Mouse (Mus musculus) MEL (cell line): Measurements from ENCODE around the gene 2010003K11Rik. TPM values are rescaled to one million over a fixed set of nuclear protein-coding genes. Genes with fewer than 3 reads are reported as not detected.

Experiments
- DNase-seq: peaks from one replicate; pipeline ENCODE4 v3.0.0; 2011; ENCODE audit warnings: low read depth, low spot score
- H3K27ac ChIP-seq: 2 replicates; pipeline ENCODE4 v1.5.1; 2012; ENCODE audit warnings: low read depth, mild to moderate bottlenecking, control low read depth, low read length, moderate library complexity; ENCODE audit not compliant: control insufficient read depth
- H3K27me3 ChIP-seq, 2 experiments: fragments of 150-350 bp in 1 of 2; sonication (generic) in 1 of 2; 2 replicates each; pipeline ENCODE4 v1.6.1; 2012; ENCODE audit warnings: low read length in 2 of 2, mild to moderate bottlenecking in 2 of 2, improper control_type of control experiment in 1 of 2, moderate library complexity in 1 of 2; ENCODE audit not compliant: insufficient read depth in 2 of 2, control insufficient read depth in 1 of 2
- H3K36me3 ChIP-seq, 2 experiments: 2 replicates each; pipeline ENCODE4 v1.6.1; 2012 to 2014; ENCODE audit warnings: low read length in 2 of 2, improper control_type of control experiment in 1 of 2, inconsistent platforms in 1 of 2, mild to moderate bottlenecking in 1 of 2; ENCODE audit not compliant: insufficient read depth in 2 of 2, control insufficient read depth in 1 of 2
- H3K4me1 ChIP-seq, 2 experiments: fragments of 150-350 bp in 1 of 2; sonication (generic) in 1 of 2; 2 replicates each; pipeline ENCODE4 v1.6.1; 2012; ENCODE audit warnings: low read length in 2 of 2, improper control_type of control experiment in 1 of 2, mild to moderate bottlenecking in 1 of 2; ENCODE audit not compliant: insufficient read depth in 2 of 2, control insufficient read depth in 1 of 2
- H3K4me3 ChIP-seq, 2 experiments: fragments of 150-350 bp in 1 of 2; sonication (generic) in 1 of 2; 2 replicates each; pipeline ENCODE4 v1.5.1; 2012; ENCODE audit warnings: low read depth in 2 of 2, low read length in 2 of 2, mild to moderate bottlenecking in 2 of 2, moderate library complexity in 2 of 2, control low read depth in 1 of 2, improper control_type of control experiment in 1 of 2; ENCODE audit not compliant: control insufficient read depth in 1 of 2, insufficient read depth in 1 of 2
- H3K79me2 ChIP-seq: 2 replicates; pipeline ENCODE4 v1.6.1; 2012; ENCODE audit warnings: mild to moderate bottlenecking, low read length, moderate library complexity; ENCODE audit not compliant: control insufficient read depth, poor library complexity, insufficient read depth
- H3K9ac ChIP-seq: 2 replicates; pipeline ENCODE4 v1.6.1; 2012; ENCODE audit warnings: low read depth, mild to moderate bottlenecking, control low read depth, low read length, moderate library complexity; ENCODE audit not compliant: control insufficient read depth, poor library complexity, severe bottlenecking
- H3K9me3 ChIP-seq: fragments of 150-350 bp; sonication (generic); replicated peaks from 2 replicates; pipeline ENCODE4 v1.6.1; 2012; ENCODE audit warnings: mild to moderate bottlenecking, low read length, improper control_type of control experiment, moderate library complexity; ENCODE audit not compliant: insufficient read depth
- BHLHE40 ChIP-seq: IDR thresholded peaks from 2 replicates; pipeline ENCODE4 v1.6.1; 2012; ENCODE audit warnings: low read depth, mild to moderate bottlenecking, inconsistent platforms, low read length, improper control_type of control experiment, borderline replicate concordance
- CTCF ChIP-seq, 3 experiments: IDR thresholded peaks in 2 of 3; conservative IDR thresholded peaks in 1 of 3; 2 replicates each; pipeline ENCODE4 v1.5.1; 2011 to 2012; ENCODE audit warnings: low read length in 3 of 3, low read depth in 2 of 3, mild to moderate bottlenecking in 2 of 3, improper control_type of control experiment in 1 of 3, inconsistent platforms in 1 of 3, mixed read lengths in 1 of 3, moderate library complexity in 1 of 3; ENCODE audit not compliant: control insufficient read depth in 1 of 3, insufficient read depth in 1 of 3, poor library complexity in 1 of 3, severe bottlenecking in 1 of 3
- ELF1 ChIP-seq: IDR thresholded peaks from 2 replicates; pipeline ENCODE4 v1.6.1; 2014; ENCODE audit warnings: low read depth, mild to moderate bottlenecking, inconsistent platforms, low read length, improper control_type of control experiment, moderate library complexity
- EP300 ChIP-seq, 2 experiments: IDR thresholded peaks; 2 replicates each; pipeline ENCODE4 v1.6.1; 2011; ENCODE audit warnings: improper control_type of control experiment in 2 of 2, low read length in 2 of 2, low read depth in 1 of 2, mild to moderate bottlenecking in 1 of 2
- ETS1 ChIP-seq: IDR thresholded peaks from 2 replicates; pipeline ENCODE4 v1.6.1; 2012; ENCODE audit warnings: low read depth, mild to moderate bottlenecking, inconsistent platforms, low read length, improper control_type of control experiment, moderate library complexity
- GABPA ChIP-seq: IDR thresholded peaks from 2 replicates; pipeline ENCODE4 v1.6.1; 2012; ENCODE audit warnings: low read depth, mild to moderate bottlenecking, inconsistent platforms, low read length, improper control_type of control experiment, moderate library complexity
- GATA1 ChIP-seq: IDR thresholded peaks from 2 replicates; pipeline ENCODE4 v1.6.1; 2011; ENCODE audit warnings: low read depth, low read length, improper control_type of control experiment
- JUND ChIP-seq: IDR thresholded peaks from 2 replicates; pipeline ENCODE4 v1.6.1; 2011; ENCODE audit warnings: low read depth, mild to moderate bottlenecking, improper control_type of control experiment, low read length
- KAT2A ChIP-seq: conservative IDR thresholded peaks from 2 replicates; pipeline ENCODE4 v1.6.1; 2012; ENCODE audit warnings: low read depth, low read length, improper control_type of control experiment, inconsistent platforms
- MAFK ChIP-seq: IDR thresholded peaks from 2 replicates; pipeline ENCODE4 v1.6.1; 2011; ENCODE audit warnings: low read depth, mild to moderate bottlenecking, low read length, improper control_type of control experiment, borderline replicate concordance
- MAZ ChIP-seq: IDR thresholded peaks from 2 replicates; pipeline ENCODE4 v1.6.1; 2012; ENCODE audit warnings: low read depth, mild to moderate bottlenecking, inconsistent platforms, low read length, improper control_type of control experiment
- MYB ChIP-seq: IDR thresholded peaks from 2 replicates; pipeline ENCODE4 v1.6.1; 2011; ENCODE audit warnings: mild to moderate bottlenecking, low read depth, low read length, improper control_type of control experiment
- MYC ChIP-seq: IDR thresholded peaks from 2 replicates; pipeline ENCODE4 v1.6.1; 2011; ENCODE audit warnings: low read depth, mild to moderate bottlenecking, low read length, improper control_type of control experiment, moderate library complexity
- NELFE ChIP-seq: IDR thresholded peaks from 2 replicates; pipeline ENCODE4 v1.6.1; 2011; ENCODE audit warnings: low read depth, low read length, improper control_type of control experiment
- POLR2A ChIP-seq, 2 experiments: IDR thresholded peaks; 2 replicates each; pipeline ENCODE4 v1.6.1; 2011 to 2012; ENCODE audit warnings: low read length in 2 of 2, mild to moderate bottlenecking in 2 of 2, control low read depth in 1 of 2, improper control_type of control experiment in 1 of 2, low read depth in 1 of 2, moderate library complexity in 1 of 2; ENCODE audit not compliant: control insufficient read depth in 1 of 2, insufficient read depth in 1 of 2, poor library complexity in 1 of 2
- RCOR1 ChIP-seq: IDR thresholded peaks from 2 replicates; pipeline ENCODE4 v1.6.1; 2012; ENCODE audit warnings: low read depth, mild to moderate bottlenecking, inconsistent platforms, low read length, improper control_type of control experiment
- SMC3 ChIP-seq: IDR thresholded peaks from 2 replicates; pipeline ENCODE4 v1.6.1; 2011; ENCODE audit warnings: low read depth, low read length, improper control_type of control experiment
- TAL1 ChIP-seq: IDR thresholded peaks from 2 replicates; pipeline ENCODE4 v1.6.1; 2012; ENCODE audit warnings: mild to moderate bottlenecking, inconsistent platforms, low read length, moderate library complexity, mixed read lengths
- TBP ChIP-seq: IDR thresholded peaks from 2 replicates; pipeline ENCODE4 v1.8.0; 2011; ENCODE audit warnings: low read depth, low read length, improper control_type of control experiment
- TCF12 ChIP-seq: IDR thresholded peaks from 2 replicates; pipeline ENCODE4 v1.6.1; 2014; ENCODE audit warnings: low read depth, mild to moderate bottlenecking, inconsistent platforms, low read length, improper control_type of control experiment, moderate library complexity
- UBTF ChIP-seq: IDR thresholded peaks from 2 replicates; pipeline ENCODE4 v1.6.1; 2012; ENCODE audit warnings: low read depth, mild to moderate bottlenecking, inconsistent platforms, low read length, improper control_type of control experiment, moderate library complexity, borderline replicate concordance; ENCODE audit not compliant: insufficient read depth
- USF2 ChIP-seq, 2 experiments: IDR thresholded peaks; 2 replicates each; pipeline ENCODE4 v1.6.1; 2011 to 2012; ENCODE audit warnings: improper control_type of control experiment in 2 of 2, low read length in 2 of 2, borderline replicate concordance in 1 of 2, inconsistent platforms in 1 of 2, low read depth in 1 of 2, mild to moderate bottlenecking in 1 of 2; ENCODE audit not compliant: insufficient read depth in 1 of 2
- ZNF384 ChIP-seq: IDR thresholded peaks from 2 replicates; pipeline ENCODE4 v1.6.1; 2012; ENCODE audit warnings: low read depth, mild to moderate bottlenecking, inconsistent platforms, low read length, improper control_type of control experiment
- polyA plus RNA-seq, 2 experiments: library from polyadenylated mRNA; stranded (reverse) in 1 of 2; unstranded in 1 of 2; fragments of >175 nt in 1 of 2; fragments of >200 nt in 1 of 2; gene quantifications; 2 replicates each; pipeline versions ENCODE4 v1.2.1 to v1.2.4; 2012; ENCODE audit warnings: low replicate concordance in 2 of 2, low read depth in 1 of 2; ENCODE audit not compliant: insufficient read length in 2 of 2, insufficient read depth in 1 of 2, missing spikeins in 1 of 2
- total RNA-seq: library from RNA; depleted of rRNA; stranded (reverse); fragments of 300-350 nt; gene quantifications from 2 replicates; pipeline ENCODE4 v1.2.3, GENCODE M21; 2012

The 2010003K11Rik gene
- total and polyA plus RNA-seq, 3 experiments = not detected

DNA sequence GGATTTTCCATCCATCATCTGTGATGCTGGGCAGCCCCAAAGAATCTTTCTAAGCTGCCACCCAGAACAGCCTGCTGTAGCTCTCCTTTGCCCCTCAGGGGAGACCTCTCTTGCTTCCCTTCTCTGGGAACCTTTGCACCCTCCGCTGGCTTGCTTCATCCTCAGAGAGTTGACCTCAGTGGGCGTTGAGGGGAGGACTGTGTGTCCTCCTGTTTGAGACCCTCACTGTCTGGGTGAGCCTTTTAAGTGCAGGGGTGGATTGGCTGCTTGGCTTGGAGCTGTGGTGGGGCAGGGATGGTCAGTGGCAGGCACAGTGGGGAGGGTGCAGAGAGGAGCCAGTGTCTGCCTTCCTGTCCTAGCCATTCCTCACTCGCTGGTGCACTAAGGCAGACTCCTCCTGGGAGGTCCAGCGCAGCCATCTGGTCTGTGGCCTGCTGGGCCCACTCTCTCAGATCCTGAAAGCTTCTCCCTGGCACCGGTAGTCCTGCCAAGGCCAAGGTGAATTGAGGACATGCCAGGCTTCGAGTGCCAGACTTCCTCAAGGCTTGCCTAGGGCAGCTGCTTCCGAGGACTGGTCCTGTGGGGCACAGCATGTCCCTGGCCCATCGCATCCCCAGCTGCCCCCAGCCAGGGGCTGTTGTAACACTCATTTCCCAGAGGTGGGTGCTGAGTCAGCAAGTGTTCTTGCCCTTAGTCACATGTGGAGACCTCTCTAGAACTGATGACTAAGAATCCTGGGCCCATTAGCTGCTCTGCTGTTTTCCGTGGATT, 5.7 kb downstream of the 2010003K11Rik start:
- no peak overlapping the region for H3K27ac ChIP-seq
- H3K4me3 ChIP-seq = no peak overlapping the region
- DNase-seq = no peak
- H3K79me2 ChIP-seq = no peaks in the 10 kb centered on the region
- H3K36me3 ChIP-seq = no peaks in the 10 kb centered on the region
- H3K4me1 ChIP-seq = no peaks in the 10 kb centered on the region
- TF ChIP-seq MAFK = peak; percentile 53; the same call in 1 of the 2 replicates
- TF ChIP-seq RCOR1 = no peak
- TF ChIP-seq TCF12 = no peak
- no peak for TF ChIP-seq POLR2A (IDR thresholded peaks at IDR 0.05; ENCODE audit: control insufficient read depth in 1 of 2, insufficient read depth in 1 of 2, low read depth in 1 of 2, low read length in 2 of 2, poor library complexity in 1 of 2)
- no peak for TF ChIP-seq ELF1
- peaks cover 4% of the 10 kb centered on the region in 2 experiments for H3K27me3 ChIP-seq
- H3K9me3 ChIP-seq = no peaks in the 10 kb centered on the region
- H3K9ac ChIP-seq = no peak overlapping the region

GRCm38 (mm10) chr19:4491080-4491695, 7.2 kb downstream of the 2010003K11Rik start:
- no peaks in the 10 kb centered on the region for H3K4me1 ChIP-seq
- DNase-seq = no peak

DNA sequence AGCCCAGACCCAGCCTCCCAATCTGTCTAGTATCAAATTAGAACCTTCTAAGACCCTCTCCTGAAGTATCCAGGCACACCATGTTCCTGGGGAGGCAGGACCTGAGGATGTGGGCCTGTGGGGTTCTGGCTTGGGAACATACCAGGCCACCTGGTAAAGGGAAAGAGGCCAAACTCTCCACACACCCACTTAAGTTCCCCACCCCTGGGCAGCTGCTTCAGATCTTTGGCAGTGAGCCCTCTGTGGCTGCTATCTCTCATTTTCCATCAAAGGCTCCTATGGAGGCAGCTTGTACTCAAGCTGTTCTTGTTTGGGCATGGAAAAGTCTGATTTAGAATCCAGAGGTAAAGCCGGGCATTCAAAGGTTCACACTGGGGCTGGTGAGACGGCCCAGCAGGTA, 10.5 kb downstream of the 2010003K11Rik start:
- Histone ChIP-seq H3K36me3 (no peaks in the 10 kb centered on the region), H3K79me2 (no peaks in the 10 kb centered on the region), H3K4me1 (no peaks in the 10 kb centered on the region), H3K27me3 (peaks cover 11 to 12% of the 10 kb centered on the region in 2 experiments), H3K9ac (no peak overlapping the region), H3K4me3 (no peak overlapping the region), H3K27ac (no peak overlapping the region), H3K9me3 (no peaks in the 10 kb centered on the region)
- TF ChIP-seq MYB (no peak), GABPA (no peak), ETS1 (0 out of 2 replicates have a peak, but pooled peaks have one; percentile 14), POLR2A (IDR thresholded peaks at IDR 0.05; ENCODE audit: control insufficient read depth in 1 of 2, insufficient read depth in 1 of 2, low read depth in 1 of 2, low read length in 2 of 2, poor library complexity in 1 of 2) (no peak)
- peak; percentile 36 for DNase-seq

More at GRCm38 (mm10) chr19:4491080-4491695, 7.2 kb downstream of the 2010003K11Rik start:
- H3K9ac ChIP-seq = no peak overlapping the region
- TF ChIP-seq UBTF (no peak), MAZ (no peak), CTCF (IDR thresholded peaks at IDR 0.05 in 2 of 3, conservative IDR thresholded peaks at IDR 0.05 in 1 of 3; ENCODE audit: control insufficient read depth in 1 of 3, insufficient read depth in 1 of 3, low read depth in 2 of 3, low read length in 3 of 3, poor library complexity in 1 of 3, severe bottlenecking in 1 of 3) (no peak), TAL1 (no peak), MYC (no peak), BHLHE40 (no peak), NELFE (no peak), TBP (no peak), KAT2A (no peak), EP300 (IDR thresholded peaks at IDR 0.05; ENCODE audit: low read depth in 1 of 2, low read length in 2 of 2) (no peak), GATA1 (no peak), ZNF384 (no peak), SMC3 (no peak), JUND (no peak), RCOR1 (no peak), USF2 (IDR thresholded peaks at IDR 0.05; ENCODE audit: borderline replicate concordance in 1 of 2, insufficient read depth in 1 of 2, low read depth in 1 of 2, low read length in 2 of 2) (no peak), POLR2A (IDR thresholded peaks at IDR 0.05; ENCODE audit: control insufficient read depth in 1 of 2, insufficient read depth in 1 of 2, low read depth in 1 of 2, low read length in 2 of 2, poor library complexity in 1 of 2) (no peak)
- no peak overlapping the region for H3K27ac ChIP-seq
- peaks cover 4 to 9% of the 10 kb centered on the region in 2 experiments for H3K27me3 ChIP-seq
- H3K36me3 ChIP-seq = no peaks in the 10 kb centered on the region
- no peaks in the 10 kb centered on the region for H3K79me2 ChIP-seq
- H3K9me3 ChIP-seq = no peaks in the 10 kb centered on the region
- no peak overlapping the region for H3K4me3 ChIP-seq
